Mouse (Mus musculus) bone marrow macrophage, adult 2 months (primary cell): ENCODE results near the gene Ssbp3.

Experiments used
- CTCF ChIP-seq: IDR thresholded peaks from 2 replicates; pipeline ENCODE4 v1.5.1; 2012; ENCODE audit warnings: low read depth, mild to moderate bottlenecking, low read length, moderate library complexity
- POLR2A ChIP-seq: IDR thresholded peaks from 2 replicates; pipeline ENCODE4 v1.6.1; 2012; ENCODE audit warnings: mild to moderate bottlenecking, low read depth, low read length, borderline replicate concordance

GRCm38 (mm10) chr4:106865415-106866110 lies 44.9 kb upstream of the Ssbp3 start:
- no peak for TF ChIP-seq CTCF
- no peak for TF ChIP-seq POLR2A
